Mouse (Mus musculus): Measurements from ENCODE around the gene Tead1. TPM values are rescaled to one million over a fixed set of nuclear protein-coding genes. Genes with fewer than 3 reads are reported as not detected.

Gene Tead1
- polyA plus RNA-seq, 1 experiment: 25.1 TPM

DNA sequence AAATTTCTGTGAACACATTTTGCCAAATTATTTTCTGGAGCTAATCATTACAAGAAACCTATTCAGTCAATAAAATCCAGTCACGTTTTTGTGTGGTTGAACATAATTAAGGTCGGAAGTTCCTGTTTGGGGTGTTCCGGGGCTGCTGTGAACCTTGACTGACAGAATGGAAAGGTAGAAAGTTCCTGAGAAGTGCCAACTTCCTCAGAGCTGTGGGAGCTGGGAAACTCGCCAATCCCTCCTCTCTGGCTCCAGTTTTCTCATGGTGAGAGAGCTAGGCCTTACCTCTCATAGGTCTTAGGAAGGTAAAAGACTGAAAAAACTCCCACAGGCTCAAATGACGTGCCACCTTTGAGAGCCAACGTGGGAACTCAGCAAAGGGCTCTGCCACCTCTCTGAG, 267.6 kb downstream of the Tead1 start:
- Histone ChIP-seq H3ac (ENCODE audit: control insufficient read depth, insufficient read length, low read depth) (no peak overlapping the region), H3K79me2 (ENCODE audit: control insufficient read depth, insufficient read depth) (no peaks in the 10 kb centered on the region), H3K4me3 (ENCODE audit: insufficient read depth, poor library complexity, severe bottlenecking) (no peak overlapping the region), H3K27me3 (ENCODE audit: control insufficient read depth, insufficient read depth, insufficient read length) (peaks cover 42% of the 10 kb centered on the region), H3K79me3 (ENCODE audit: low read depth) (no peaks in the 10 kb centered on the region), H3K36me3 (ENCODE audit: control insufficient read depth, insufficient read depth) (no peaks in the 10 kb centered on the region)
- no peak for TF ChIP-seq FOSL1 (IDR thresholded peaks at IDR 0.05; ENCODE audit: insufficient read depth, low read length, poor library complexity, severe bottlenecking)
- TF ChIP-seq CTCF (IDR thresholded peaks at IDR 0.05; ENCODE audit: control insufficient read depth, insufficient read depth, insufficient read length): no peak
- no peak for TF ChIP-seq USF1 (IDR thresholded peaks at IDR 0.05; ENCODE audit: low read depth)
- TF ChIP-seq MYOD1 (IDR thresholded peaks at IDR 0.05; ENCODE audit: control insufficient read depth, insufficient read length, low read depth): no peak
- TF ChIP-seq MAX (IDR thresholded peaks at IDR 0.05): no peak
- no peak for TF ChIP-seq CEBPB (IDR thresholded peaks at IDR 0.05; ENCODE audit: low read depth)
- no peak for TF ChIP-seq MYOG (IDR thresholded peaks at IDR 0.05; ENCODE audit: control insufficient read depth, extremely low read depth, insufficient read length)

GRCm38 (mm10) chr7:112953777-112954291, 274.7 kb downstream of the Tead1 start, which contains the start of gene Rassf10:
Gene Rassf10 (plus strand): TSS chr7:112953962.
- no peaks in the 10 kb centered on the region for H3K79me3 ChIP-seq (ENCODE audit: low read depth)
- H3ac ChIP-seq (ENCODE audit: control insufficient read depth, insufficient read length, low read depth): no peak within 1 kb of the TSS
- H3K27me3 ChIP-seq (ENCODE audit: control insufficient read depth, insufficient read depth, insufficient read length): peaks cover 54% of the 10 kb centered on the region
- no peaks in the 10 kb centered on the region for H3K79me2 ChIP-seq (ENCODE audit: control insufficient read depth, insufficient read depth)
- TF ChIP-seq CEBPB (IDR thresholded peaks at IDR 0.05; ENCODE audit: low read depth): no peak
- no peak for TF ChIP-seq MYOG (IDR thresholded peaks at IDR 0.05; ENCODE audit: control insufficient read depth, extremely low read depth, insufficient read length)
- no peak for TF ChIP-seq MAX (IDR thresholded peaks at IDR 0.05)
- no peak for TF ChIP-seq CTCF (IDR thresholded peaks at IDR 0.05; ENCODE audit: control insufficient read depth, insufficient read depth, insufficient read length)
- no peak for TF ChIP-seq FOSL1 (IDR thresholded peaks at IDR 0.05; ENCODE audit: insufficient read depth, low read length, poor library complexity, severe bottlenecking)
- no peak for TF ChIP-seq MYOD1 (IDR thresholded peaks at IDR 0.05; ENCODE audit: control insufficient read depth, insufficient read length, low read depth)
- TF ChIP-seq USF1 (IDR thresholded peaks at IDR 0.05; ENCODE audit: low read depth): no peak
- no peaks in the 10 kb centered on the region for H3K36me3 ChIP-seq (ENCODE audit: control insufficient read depth, insufficient read depth)
- H3K4me3 ChIP-seq (ENCODE audit: insufficient read depth, poor library complexity, severe bottlenecking): no peak within 1 kb of the TSS

- H3K27me3 ChIP-seq (ENCODE audit: control insufficient read depth, insufficient read depth, insufficient read length): peaks cover 47% of the 10 kb centered on the region
These were observed 275.4 kb downstream of the Tead1 start for GRCm38 (mm10) chr7:112954351-112955102.

GRCm38 (mm10) chr7:112955103-112955827, 276.1 kb downstream of the Tead1 start:
- no peak for TF ChIP-seq FOSL1 (IDR thresholded peaks at IDR 0.05; ENCODE audit: insufficient read depth, low read length, poor library complexity, severe bottlenecking)
- TF ChIP-seq USF1 (IDR thresholded peaks at IDR 0.05; ENCODE audit: low read depth): no peak
- no peak for TF ChIP-seq MYOD1 (IDR thresholded peaks at IDR 0.05; ENCODE audit: control insufficient read depth, insufficient read length, low read depth)
- no peak for TF ChIP-seq MAX (IDR thresholded peaks at IDR 0.05)
- TF ChIP-seq CEBPB (IDR thresholded peaks at IDR 0.05; ENCODE audit: low read depth): no peak
- TF ChIP-seq MYOG (IDR thresholded peaks at IDR 0.05; ENCODE audit: control insufficient read depth, extremely low read depth, insufficient read length): no peak
- no peak for TF ChIP-seq CTCF (IDR thresholded peaks at IDR 0.05; ENCODE audit: control insufficient read depth, insufficient read depth, insufficient read length)
- H3ac ChIP-seq (ENCODE audit: control insufficient read depth, insufficient read length, low read depth): no peak overlapping the region
- H3K36me3 ChIP-seq (ENCODE audit: control insufficient read depth, insufficient read depth): no peaks in the 10 kb centered on the region
- H3K79me3 ChIP-seq (ENCODE audit: low read depth): no peaks in the 10 kb centered on the region
- no peak overlapping the region for H3K4me3 ChIP-seq (ENCODE audit: insufficient read depth, poor library complexity, severe bottlenecking)
- peaks cover 41% of the 10 kb centered on the region for H3K27me3 ChIP-seq (ENCODE audit: control insufficient read depth, insufficient read depth, insufficient read length)
- no peaks in the 10 kb centered on the region for H3K79me2 ChIP-seq (ENCODE audit: control insufficient read depth, insufficient read depth)

More at GRCm38 (mm10) chr7:112954351-112955102, 275.4 kb downstream of the Tead1 start:
- H3K4me3 ChIP-seq (ENCODE audit: insufficient read depth, poor library complexity, severe bottlenecking): no peak overlapping the region
- H3ac ChIP-seq (ENCODE audit: control insufficient read depth, insufficient read length, low read depth): no peak overlapping the region
- no peaks in the 10 kb centered on the region for H3K79me2 ChIP-seq (ENCODE audit: control insufficient read depth, insufficient read depth)
- no peaks in the 10 kb centered on the region for H3K36me3 ChIP-seq (ENCODE audit: control insufficient read depth, insufficient read depth)
- TF ChIP-seq MYOG (IDR thresholded peaks at IDR 0.05; ENCODE audit: control insufficient read depth, extremely low read depth, insufficient read length): no peak
- no peak for TF ChIP-seq MYOD1 (IDR thresholded peaks at IDR 0.05; ENCODE audit: control insufficient read depth, insufficient read length, low read depth)
- no peak for TF ChIP-seq CTCF (IDR thresholded peaks at IDR 0.05; ENCODE audit: control insufficient read depth, insufficient read depth, insufficient read length)
- no peak for TF ChIP-seq MAX (IDR thresholded peaks at IDR 0.05)
- no peak for TF ChIP-seq CEBPB (IDR thresholded peaks at IDR 0.05; ENCODE audit: low read depth)
- no peak for TF ChIP-seq FOSL1 (IDR thresholded peaks at IDR 0.05; ENCODE audit: insufficient read depth, low read length, poor library complexity, severe bottlenecking)
- TF ChIP-seq USF1 (IDR thresholded peaks at IDR 0.05; ENCODE audit: low read depth): no peak
- no peaks in the 10 kb centered on the region for H3K79me3 ChIP-seq (ENCODE audit: low read depth)

DNA sequence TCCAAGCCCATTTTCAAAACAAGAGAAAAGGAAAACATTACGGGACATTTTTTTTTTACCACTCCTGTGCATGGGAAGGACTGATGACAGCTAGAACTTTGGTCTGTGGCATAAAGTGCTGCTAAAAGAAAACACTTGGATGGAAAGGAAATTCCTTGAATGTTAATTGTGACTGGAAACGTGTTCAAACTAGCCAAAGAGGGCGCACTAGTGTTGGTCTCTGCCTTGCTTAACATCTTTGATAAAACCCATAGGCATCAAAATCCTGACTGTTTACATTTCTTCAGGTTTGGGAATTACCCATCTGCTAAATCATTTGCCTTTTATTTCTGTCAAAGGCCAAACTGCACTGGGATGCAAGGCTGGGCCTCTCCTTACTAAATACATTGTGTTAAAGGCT, 276.8 kb downstream of the Tead1 start:
- Histone ChIP-seq H3K79me2 (ENCODE audit: control insufficient read depth, insufficient read depth) (no peaks in the 10 kb centered on the region), H3ac (ENCODE audit: control insufficient read depth, insufficient read length, low read depth) (no peak overlapping the region), H3K27me3 (ENCODE audit: control insufficient read depth, insufficient read depth, insufficient read length) (peaks cover 34% of the 10 kb centered on the region), H3K4me3 (ENCODE audit: insufficient read depth, poor library complexity, severe bottlenecking) (no peak overlapping the region), H3K36me3 (ENCODE audit: control insufficient read depth, insufficient read depth) (no peaks in the 10 kb centered on the region), H3K79me3 (ENCODE audit: low read depth) (no peaks in the 10 kb centered on the region)
- no peak for TF ChIP-seq FOSL1 (IDR thresholded peaks at IDR 0.05; ENCODE audit: insufficient read depth, low read length, poor library complexity, severe bottlenecking)
- no peak for TF ChIP-seq CEBPB (IDR thresholded peaks at IDR 0.05; ENCODE audit: low read depth)
- TF ChIP-seq CTCF (IDR thresholded peaks at IDR 0.05; ENCODE audit: control insufficient read depth, insufficient read depth, insufficient read length): no peak
- no peak for TF ChIP-seq MAX (IDR thresholded peaks at IDR 0.05)
- TF ChIP-seq MYOG (IDR thresholded peaks at IDR 0.05; ENCODE audit: control insufficient read depth, extremely low read depth, insufficient read length): no peak
- no peak for TF ChIP-seq MYOD1 (IDR thresholded peaks at IDR 0.05; ENCODE audit: control insufficient read depth, insufficient read length, low read depth)
- TF ChIP-seq USF1 (IDR thresholded peaks at IDR 0.05; ENCODE audit: low read depth): no peak

Small RNA genes within 50 kb of the gene (microRNA-seq; reads per million reads assigned to microRNA genes)
- gene Gm44462 (ENCODE audit: borderline microRNAs expressed): not detected

All from C2C12 (cell line).